Mouse (Mus musculus) neural tube, embryonic 15.5 days (tissue): ENCODE results near the gene Dctd. TPM values are rescaled to one million over a fixed set of nuclear protein-coding genes. Genes with fewer than 3 reads are reported as not detected.

ENCODE experiments used
- ATAC-seq: fragments of 200-750 bp; cut with Nextera tagmentation; 2 replicates; pipeline ENCODE4 v1.8.0; 2017; ENCODE audit warnings: mild to moderate bottlenecking, moderate TSS enrichment, moderate library complexity; ENCODE audit not compliant: low FRiP score
- H3K27ac ChIP-seq: fragments of 300-500 bp; sonication (generic); replicated peaks from 2 replicates; pipeline ENCODE4 v1.5.1; 2015; ENCODE audit warnings: mild to moderate bottlenecking, inconsistent platforms
- H3K27me3 ChIP-seq: fragments of 300-500 bp; sonication (generic); replicated peaks from 2 replicates; pipeline ENCODE4 v1.6.1; 2015; ENCODE audit warnings: inconsistent platforms
- H3K36me3 ChIP-seq: fragments of 300-500 bp; sonication (generic); 2 replicates; pipeline ENCODE4 v1.6.1; 2015; ENCODE audit warnings: inconsistent platforms
- H3K4me1 ChIP-seq: fragments of 300-500 bp; sonication (generic); 2 replicates; pipeline ENCODE4 v1.6.1; 2015; ENCODE audit warnings: inconsistent platforms
- H3K4me2 ChIP-seq: fragments of 300-500 bp; sonication (generic); 2 replicates; pipeline ENCODE4 v1.6.1; 2015; ENCODE audit warnings: inconsistent platforms, mild to moderate bottlenecking, moderate library complexity
- H3K4me3 ChIP-seq: fragments of 300-500 bp; sonication (generic); replicated peaks from 2 replicates; pipeline ENCODE4 v1.5.1; 2015; ENCODE audit warnings: mild to moderate bottlenecking, inconsistent platforms
- H3K9ac ChIP-seq: fragments of 300-500 bp; sonication (generic); replicated peaks from 2 replicates; pipeline ENCODE4 v1.6.1; 2015; ENCODE audit warnings: mild to moderate bottlenecking, inconsistent platforms
- H3K9me3 ChIP-seq: fragments of 300-500 bp; sonication (generic); replicated peaks from 2 replicates; pipeline ENCODE4 v1.6.1; 2016; ENCODE audit warnings: inconsistent platforms
- WGBS: fragments of 180-500 bp; shearing (Covaris S2); methylation state at CpG from one replicate; pipeline ENCODE4 v1.1.7; 2015; ENCODE audit warnings: mixed read lengths; 5-methylcytosine and 5-hydroxymethylcytosine counted together
- polyA plus RNA-seq: library from polyadenylated mRNA; unstranded; fragments of >200 nt; fragmentation: Nextera tagmentation; extraction: Ambion mirVana; gene quantifications from 2 replicates; pipeline ENCODE4 v1.2.1, GENCODE M21; 2015

Gene Dctd
- polyA plus RNA-seq, 1 experiment from 2014 or later = 11.7 TPM

GRCm38 (mm10) chr8:48109856-48110780 is 11.2 kb downstream of the Dctd start:
- Histone ChIP-seq H3K4me1 (peaks cover 13% of the 10 kb centered on the region), H3K27ac (no peak overlapping the region), H3K4me3 (peak overlapping the region; percentile 52), H3K9me3 (no peaks in the 10 kb centered on the region), H3K9ac (peak overlapping the region; percentile 44), H3K36me3 (no peaks in the 10 kb centered on the region), H3K4me2 (peak overlapping the region; percentile 74), H3K27me3 (no peaks in the 10 kb centered on the region; the same call in 1 of the 2 replicates)
- WGBS = 0% methylated on average over 57 of the region's 61 CpGs
- peak; percentile 89 for ATAC-seq

- 82% methylated on average over 6 of the region's 6 CpGs for WGBS
- Histone ChIP-seq H3K9me3 (no peaks in the 10 kb centered on the region), H3K27ac (no peak overlapping the region), H3K27me3 (no peaks in the 10 kb centered on the region), H3K4me2 (no peak overlapping the region), H3K4me3 (no peak overlapping the region), H3K4me1 (peaks cover 6% of the 10 kb centered on the region), H3K36me3 (peaks cover 12% of the 10 kb centered on the region), H3K9ac (no peak overlapping the region)
- no peak for ATAC-seq
Measured at GRCm38 (mm10) chr8:48114591-48114990, 15.7 kb downstream of the Dctd start.

GRCm38 (mm10) chr8:48122991-48123390 is 24.1 kb downstream of the Dctd start:
- Histone ChIP-seq H3K27ac (no peak overlapping the region), H3K4me2 (no peak overlapping the region), H3K4me3 (no peak overlapping the region), H3K9ac (no peak overlapping the region), H3K27me3 (no peaks in the 10 kb centered on the region), H3K9me3 (no peaks in the 10 kb centered on the region), H3K4me1 (peaks cover 4% of the 10 kb centered on the region; the same call in 1 of the 2 replicates), H3K36me3 (peaks cover 11% of the 10 kb centered on the region)
- WGBS = 100% methylated on average over 1 of the region's 1 CpGs
- no peak for ATAC-seq

- Histone ChIP-seq H3K4me2 (no peak overlapping the region), H3K27ac (no peak overlapping the region), H3K4me1 (peaks cover 4% of the 10 kb centered on the region; the same call in 1 of the 2 replicates), H3K27me3 (no peaks in the 10 kb centered on the region), H3K9ac (no peak overlapping the region), H3K9me3 (no peaks in the 10 kb centered on the region), H3K36me3 (no peaks in the 10 kb centered on the region), H3K4me3 (no peak overlapping the region)
- ATAC-seq = no peak
- WGBS = 84% methylated on average over 8 of the region's 8 CpGs
Measured at GRCm38 (mm10) chr8:48124857-48125256, 26.0 kb downstream of the Dctd start.

- H3K27ac ChIP-seq = no peak overlapping the region
- H3K36me3 ChIP-seq = no peaks in the 10 kb centered on the region
- no peak overlapping the region for H3K4me2 ChIP-seq
- no peak for ATAC-seq
- peaks cover 4% of the 10 kb centered on the region; the same call in 1 of the 2 replicates for H3K4me1 ChIP-seq
- no peak overlapping the region for H3K9ac ChIP-seq
- no peaks in the 10 kb centered on the region for H3K9me3 ChIP-seq
- H3K27me3 ChIP-seq = no peaks in the 10 kb centered on the region
- WGBS = 69% methylated on average over 13 of the region's 13 CpGs
- H3K4me3 ChIP-seq = no peak overlapping the region
Measured at GRCm38 (mm10) chr8:48126954-48127353, 28.1 kb downstream of the Dctd start.

- H3K36me3 ChIP-seq = no peaks in the 10 kb centered on the region
- H3K9me3 ChIP-seq = no peaks in the 10 kb centered on the region
- H3K27ac ChIP-seq = no peak overlapping the region
- no peak for ATAC-seq
- no peak overlapping the region for H3K4me2 ChIP-seq
- no peak overlapping the region for H3K9ac ChIP-seq
- H3K4me3 ChIP-seq = no peak overlapping the region
- H3K4me1 ChIP-seq = peaks cover 4% of the 10 kb centered on the region; the same call in 1 of the 2 replicates
- no peaks in the 10 kb centered on the region for H3K27me3 ChIP-seq
- WGBS = 70% methylated on average over 8 of the region's 8 CpGs
Measured at GRCm38 (mm10) chr8:48130266-48130665, 31.4 kb downstream of the Dctd start.

- no peak for ATAC-seq
- H3K27ac ChIP-seq = no peak overlapping the region
- no peak overlapping the region for H3K4me2 ChIP-seq
- H3K27me3 ChIP-seq = no peaks in the 10 kb centered on the region
- no peaks in the 10 kb centered on the region for H3K36me3 ChIP-seq
- WGBS = 85% methylated on average over 5 of the region's 5 CpGs
- no peaks in the 10 kb centered on the region for H3K9me3 ChIP-seq
- peaks cover 17% of the 10 kb centered on the region for H3K4me1 ChIP-seq
- no peak overlapping the region for H3K4me3 ChIP-seq
- no peak overlapping the region for H3K9ac ChIP-seq
Measured at GRCm38 (mm10) chr8:48133321-48133720, 34.4 kb downstream of the Dctd start.

GRCm38 (mm10) chr8:48136804-48137650 is 38.1 kb downstream of the Dctd start:
- no peak overlapping the region for H3K9ac ChIP-seq
- peak overlapping the region; percentile 20 for H3K4me3 ChIP-seq
- no peaks in the 10 kb centered on the region for H3K36me3 ChIP-seq
- H3K27ac ChIP-seq = 0 out of 2 replicates have a peak overlapping the region, but pooled peaks have one; percentile 13
- WGBS = 49% methylated on average over 30 of the region's 30 CpGs
- peak; percentile 62 for ATAC-seq
- H3K9me3 ChIP-seq = no peaks in the 10 kb centered on the region
- peak overlapping the region; percentile 49 for H3K4me2 ChIP-seq
- H3K27me3 ChIP-seq = no peaks in the 10 kb centered on the region
- H3K4me1 ChIP-seq = peaks cover 22% of the 10 kb centered on the region

GRCm38 (mm10) chr8:48137651-48137937 is 38.7 kb downstream of the Dctd start:
- no peaks in the 10 kb centered on the region for H3K36me3 ChIP-seq
- H3K27me3 ChIP-seq = no peaks in the 10 kb centered on the region
- WGBS = 35% methylated on average over 3 of the region's 3 CpGs
- H3K27ac ChIP-seq = 0 out of 2 replicates have a peak overlapping the region, but pooled peaks have one; percentile 0
- no peak overlapping the region for H3K9ac ChIP-seq
- H3K4me2 ChIP-seq = peak overlapping the region; percentile 49
- H3K9me3 ChIP-seq = no peaks in the 10 kb centered on the region
- ATAC-seq = no peak
- peak overlapping the region; percentile 20; the same call in 1 of the 2 replicates for H3K4me3 ChIP-seq
- peaks cover 22% of the 10 kb centered on the region for H3K4me1 ChIP-seq

- H3K4me3 ChIP-seq = no peak overlapping the region
- H3K9ac ChIP-seq = no peak overlapping the region
- ATAC-seq = peak; percentile 55
- no peaks in the 10 kb centered on the region for H3K27me3 ChIP-seq
- H3K36me3 ChIP-seq = no peaks in the 10 kb centered on the region
- H3K4me1 ChIP-seq = peaks cover 22% of the 10 kb centered on the region
- H3K9me3 ChIP-seq = no peaks in the 10 kb centered on the region
- no peak overlapping the region for H3K4me2 ChIP-seq
- 39% methylated on average over 5 of the region's 5 CpGs for WGBS
- H3K27ac ChIP-seq = no peak overlapping the region
Measured at GRCm38 (mm10) chr8:48141023-48141422, 42.1 kb downstream of the Dctd start.

- peaks cover 5% of the 10 kb centered on the region; the same call in 1 of the 2 replicates for H3K4me1 ChIP-seq
- no peak overlapping the region for H3K4me3 ChIP-seq
- 86% methylated on average over 5 of the region's 5 CpGs for WGBS
- no peaks in the 10 kb centered on the region for H3K36me3 ChIP-seq
- no peak overlapping the region for H3K27ac ChIP-seq
- ATAC-seq = no peak
- no peaks in the 10 kb centered on the region for H3K27me3 ChIP-seq
- H3K4me2 ChIP-seq = no peak overlapping the region
- peaks cover 4% of the 10 kb centered on the region; the same call in 1 of the 2 replicates for H3K9me3 ChIP-seq
- no peak overlapping the region for H3K9ac ChIP-seq
Measured at GRCm38 (mm10) chr8:48145766-48146165, 46.9 kb downstream of the Dctd start.
